Mouse (Mus musculus) G1E (cell line): ENCODE results near the gene Mtrf1l. TPM values are rescaled to one million over a fixed set of nuclear protein-coding genes. Genes with fewer than 3 reads are reported as not detected.
A peak's percentile ranks its signal among the peaks of the same experiment; 100 is the strongest.

Experiments
- ATAC-seq: 2 replicates; pipeline ENCODE4 v1.8.0; 2016; ENCODE audit warnings: mild to moderate bottlenecking; ENCODE audit not compliant: insufficient number of reproducible peaks, poor library complexity, low FRiP score, severe bottlenecking; ENCODE audit errors: extremely low read depth
- DNase-seq: peaks from one replicate; pipeline ENCODE4 v3.0.0; 2012; ENCODE audit warnings: low spot score
- H3K27me3 ChIP-seq: 2 replicates; pipeline ENCODE4 v1.6.1; 2012; ENCODE audit warnings: mild to moderate bottlenecking, low read length, inconsistent platforms; ENCODE audit not compliant: insufficient read depth
- H3K36me3 ChIP-seq: replicated peaks from 2 replicates; pipeline ENCODE3; 2012; ENCODE audit warnings: mild to moderate bottlenecking, inconsistent platforms
- H3K4me1 ChIP-seq: 2 replicates; pipeline ENCODE4 v1.6.1; 2012; ENCODE audit warnings: low read depth, low read length, inconsistent platforms, mixed read lengths; ENCODE audit not compliant: insufficient read depth
- H3K4me3 ChIP-seq: 2 replicates; pipeline ENCODE4 v1.5.1; 2012; ENCODE audit warnings: low read depth, mild to moderate bottlenecking, inconsistent platforms, low read length, moderate library complexity, mixed read lengths
- H3K9me3 ChIP-seq: replicated peaks from 2 replicates; pipeline ENCODE4 v1.6.1; 2012; ENCODE audit warnings: inconsistent platforms
- CTCF ChIP-seq: IDR thresholded peaks from 2 replicates; pipeline ENCODE4 v1.5.1; 2012; ENCODE audit warnings: low read depth, low read length, inconsistent platforms, mixed read lengths
- GATA1 ChIP-seq: IDR thresholded peaks from 2 replicates; pipeline ENCODE4 v1.6.1; 2012; ENCODE audit warnings: borderline replicate concordance, low read length, inconsistent platforms, mixed read lengths
- GATA2 ChIP-seq: IDR thresholded peaks from 2 replicates; pipeline ENCODE4 v1.6.1; 2012; ENCODE audit warnings: low read depth, low read length, inconsistent platforms, borderline replicate concordance
- POLR2AphosphoS5 ChIP-seq: IDR thresholded peaks from 2 replicates; pipeline ENCODE4 v1.6.1; 2012; ENCODE audit warnings: low read depth, low read length, inconsistent platforms; ENCODE audit not compliant: insufficient replicate concordance
- TAL1 ChIP-seq: conservative IDR thresholded peaks from 2 replicates; pipeline ENCODE4 v1.6.1; 2012; ENCODE audit warnings: low read depth, low read length, inconsistent platforms, mixed read lengths
- polyA plus RNA-seq: library from polyadenylated mRNA; stranded (reverse); fragments of >175 nt; gene quantifications from 2 replicates; pipeline ENCODE4 v1.2.3, GENCODE M21; 2012
- total RNA-seq, 2 experiments: library from RNA; stranded (forward) in 1 of 2; stranded (reverse) in 1 of 2; fragments of 200-1000 nt in 1 of 2; fragments of >200 nt in 1 of 2; fragmentation: Nextera tagmentation in 1 of 2; gene quantifications; 2 replicates each; pipeline ENCODE4 v1.2.3; 2014 to 2017

The Mtrf1l gene
- total RNA-seq (2014; fragmentation: Nextera tagmentation) (13.7 and 14.4 TPM in 2 replicates), total RNA-seq (2017) (32.1 and 34.0 TPM in 2 replicates), polyA plus RNA-seq (4.8 and 5.9 TPM in 2 replicates)

- DNase-seq = peak; percentile 82
- H3K27me3 ChIP-seq = peaks cover 12% of the 10 kb centered on the region; the same call in 1 of the 2 replicates
- H3K4me1 ChIP-seq = peaks cover 31% of the 10 kb centered on the region
- no peaks in the 10 kb centered on the region for H3K9me3 ChIP-seq
- peaks cover 33% of the 10 kb centered on the region for H3K36me3 ChIP-seq
- H3K4me3 ChIP-seq = peak within 1 kb of the TSS; percentile 82
- TF ChIP-seq TAL1 (no peak), CTCF (no peak), GATA1 (no peak), POLR2AphosphoS5 (no peak), GATA2 (no peak)
- ATAC-seq = peak; percentile 90
Observed at GRCm38 (mm10) chr10:5823740-5824491, at the start of gene Mtrf1l. TSS of gene Mtrf1l (minus strand) at chr10:5823910.

DNA sequence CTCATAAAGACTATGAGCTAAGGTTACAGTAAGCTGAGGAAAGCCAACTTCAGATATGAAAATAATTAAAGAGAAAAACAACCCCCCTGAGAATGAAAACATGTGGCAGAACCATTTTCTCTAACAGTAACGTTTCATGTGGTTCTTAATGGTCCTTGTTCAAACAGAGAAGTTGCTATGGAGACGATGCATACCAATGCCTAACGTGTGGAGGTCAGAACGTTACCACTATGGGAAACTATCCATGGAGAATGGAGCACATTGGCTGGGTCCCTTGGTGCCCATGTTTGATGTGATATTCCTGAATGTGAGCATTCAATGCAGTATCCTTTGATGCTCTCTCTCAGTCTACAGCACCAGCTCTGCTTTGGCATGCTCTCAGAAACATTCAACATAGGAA, 47.4 kb upstream of the Mtrf1l start:
- Histone ChIP-seq H3K4me1 (no peaks in the 10 kb centered on the region), H3K9me3 (no peaks in the 10 kb centered on the region), H3K4me3 (no peak overlapping the region), H3K27me3 (no peaks in the 10 kb centered on the region), H3K36me3 (no peaks in the 10 kb centered on the region)
- TF ChIP-seq GATA1 = no peak
- TF ChIP-seq TAL1 = no peak
- no peak for TF ChIP-seq CTCF
- TF ChIP-seq POLR2AphosphoS5 = no peak
- TF ChIP-seq GATA2 = no peak
- no peak for ATAC-seq
- DNase-seq = no peak

- Histone ChIP-seq H3K4me3 (no peak overlapping the region), H3K4me1 (no peaks in the 10 kb centered on the region), H3K36me3 (no peaks in the 10 kb centered on the region), H3K9me3 (no peaks in the 10 kb centered on the region), H3K27me3 (no peaks in the 10 kb centered on the region)
- ATAC-seq = no peak
- TF ChIP-seq GATA1 = no peak
- no peak for TF ChIP-seq CTCF
- no peak for TF ChIP-seq POLR2AphosphoS5
- no peak for TF ChIP-seq GATA2
- TF ChIP-seq TAL1 = no peak
- DNase-seq = no peak
Observed at GRCm38 (mm10) chr10:5867981-5868552, 44.4 kb upstream of the Mtrf1l start.

GRCm38 (mm10) chr10:5865996-5866395, 42.3 kb upstream of the Mtrf1l start:
- DNase-seq = no peak
- H3K27me3 ChIP-seq = no peaks in the 10 kb centered on the region
- no peaks in the 10 kb centered on the region for H3K4me1 ChIP-seq
- TF ChIP-seq GATA2 = no peak
- TF ChIP-seq POLR2AphosphoS5 = no peak
- TF ChIP-seq TAL1 = no peak
- TF ChIP-seq GATA1 = no peak
- no peak for TF ChIP-seq CTCF
- H3K4me3 ChIP-seq = no peak overlapping the region
- no peaks in the 10 kb centered on the region for H3K9me3 ChIP-seq
- no peak for ATAC-seq
- no peaks in the 10 kb centered on the region for H3K36me3 ChIP-seq

DNA sequence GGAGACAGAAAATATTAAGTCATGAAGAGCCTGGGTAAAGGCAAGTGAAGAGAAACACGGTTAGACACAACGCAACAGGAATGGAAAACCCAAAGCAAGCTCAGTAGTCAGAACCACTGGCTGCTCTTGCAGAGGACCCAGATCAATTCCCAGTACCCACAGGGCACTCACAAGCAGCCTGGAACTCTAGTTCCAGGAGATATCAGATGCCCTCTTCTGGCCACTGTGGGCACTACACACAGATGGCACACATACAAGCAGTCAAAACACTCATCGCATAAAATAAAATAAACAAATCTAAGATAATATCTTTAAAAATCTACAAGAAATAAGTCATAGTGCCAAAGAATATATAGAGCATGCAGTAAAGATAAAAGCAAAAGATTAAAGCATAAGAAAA, 39.0 kb upstream of the Mtrf1l start:
- TF ChIP-seq CTCF (no peak), GATA2 (no peak), GATA1 (no peak), TAL1 (no peak), POLR2AphosphoS5 (no peak)
- no peak for ATAC-seq

GRCm38 (mm10) chr10:5860849-5861248, 37.1 kb upstream of the Mtrf1l start:
- H3K9me3 ChIP-seq = no peaks in the 10 kb centered on the region
- no peak for TF ChIP-seq CTCF
- no peak for TF ChIP-seq POLR2AphosphoS5
- TF ChIP-seq GATA1 = no peak
- TF ChIP-seq TAL1 = no peak
- TF ChIP-seq GATA2 = no peak
- ATAC-seq = no peak

More for the DNA sequence above, 39.0 kb upstream of the Mtrf1l start:
- no peaks in the 10 kb centered on the region for H3K36me3 ChIP-seq
- no peaks in the 10 kb centered on the region for H3K4me1 ChIP-seq
- H3K4me3 ChIP-seq = no peak overlapping the region
- H3K9me3 ChIP-seq = no peaks in the 10 kb centered on the region
- DNase-seq = no peak
- peaks cover 3% of the 10 kb centered on the region; the same call in 1 of the 2 replicates for H3K27me3 ChIP-seq

More at GRCm38 (mm10) chr10:5860849-5861248, 37.1 kb upstream of the Mtrf1l start:
- Histone ChIP-seq H3K4me3 (no peak overlapping the region), H3K4me1 (no peaks in the 10 kb centered on the region), H3K36me3 (no peaks in the 10 kb centered on the region), H3K27me3 (peaks cover 3% of the 10 kb centered on the region; the same call in 1 of the 2 replicates)
- DNase-seq = no peak
